Mouse (Mus musculus) CH12.LX (cell line): ENCODE data around the gene Gm49321. TPM values are rescaled to one million over a fixed set of nuclear protein-coding genes. Genes with fewer than 3 reads are reported as not detected.

ENCODE experiments used
- DNase-seq: peaks from one replicate; pipeline ENCODE4 v3.0.0-alpha.2; 2013; ENCODE audit errors: extremely low read depth
- H3K27ac ChIP-seq: 2 replicates; pipeline ENCODE4 v1.5.1; 2012; ENCODE audit warnings: low read depth, mild to moderate bottlenecking, control low read depth, moderate library complexity; ENCODE audit not compliant: insufficient read depth
- H3K27me3 ChIP-seq: replicated peaks from 2 replicates; pipeline ENCODE3; 2012; ENCODE audit warnings: inconsistent platforms
- H3K36me3 ChIP-seq, 2 experiments: replicated peaks in 1 of 2; 2 replicates each; pipeline versions ENCODE3 to v1.6.1; 2012; ENCODE audit warnings: inconsistent platforms in 1 of 2, low read length in 1 of 2, mild to moderate bottlenecking in 1 of 2, mixed read lengths in 1 of 2, moderate library complexity in 1 of 2; ENCODE audit not compliant: control insufficient read depth in 1 of 2, insufficient read depth in 1 of 2
- H3K4me1 ChIP-seq, 2 experiments: 2 replicates each; pipeline ENCODE4 v1.6.1; 2012; ENCODE audit warnings: inconsistent platforms in 1 of 2, moderate library complexity in 1 of 2; ENCODE audit not compliant: insufficient read depth in 2 of 2, control insufficient read depth in 1 of 2
- H3K4me2 ChIP-seq: 2 replicates; pipeline ENCODE4 v1.6.1; 2012; ENCODE audit warnings: low read depth, mild to moderate bottlenecking, control low read depth; ENCODE audit not compliant: poor library complexity, insufficient read depth, severe bottlenecking
- H3K4me3 ChIP-seq, 3 experiments: fragments of 150-350 bp in 1 of 3; sonication (generic) in 1 of 3; replicated peaks in 1 of 3; 2 replicates each; pipeline versions ENCODE3 to v1.5.1; 2011 to 2012; ENCODE audit warnings: low read depth in 2 of 3, low read length in 2 of 3, mild to moderate bottlenecking in 2 of 3, moderate library complexity in 2 of 3, control low read depth in 1 of 3, improper control_type of control experiment in 1 of 3, inconsistent platforms in 1 of 3, mixed read lengths in 1 of 3; ENCODE audit not compliant: poor library complexity in 1 of 3
- H3K79me2 ChIP-seq: replicated peaks from 2 replicates; pipeline ENCODE4 v1.6.1; 2012; ENCODE audit warnings: mild to moderate bottlenecking, moderate library complexity; ENCODE audit not compliant: control insufficient read depth, poor library complexity, insufficient read depth, severe bottlenecking; ENCODE audit errors: extremely low read depth
- H3K9ac ChIP-seq: 2 replicates; pipeline ENCODE4 v1.6.1; 2012; ENCODE audit warnings: low read depth, mild to moderate bottlenecking, control low read depth, moderate library complexity; ENCODE audit not compliant: insufficient read depth
- H3K9me3 ChIP-seq: replicated peaks from 2 replicates; pipeline ENCODE3; 2012; ENCODE audit warnings: low read length, inconsistent platforms, mixed read lengths
- BHLHE40 ChIP-seq: IDR thresholded peaks from 2 replicates; pipeline ENCODE4 v1.6.1; 2011; ENCODE audit warnings: mild to moderate bottlenecking, low read depth, low read length, improper control_type of control experiment
- CHD1 ChIP-seq: IDR thresholded peaks from 2 replicates; pipeline ENCODE4 v1.6.1; 2012; ENCODE audit warnings: low read depth, low read length, improper control_type of control experiment, inconsistent platforms
- CHD2 ChIP-seq: IDR thresholded peaks from 2 replicates; pipeline ENCODE4 v1.6.1; 2011; ENCODE audit warnings: low read length, improper control_type of control experiment
- CTCF ChIP-seq, 2 experiments: IDR thresholded peaks in 1 of 2; conservative IDR thresholded peaks in 1 of 2; 2 replicates each; pipeline ENCODE4 v1.5.1; 2011 to 2012; ENCODE audit warnings: low read depth in 2 of 2, low read length in 2 of 2, improper control_type of control experiment in 1 of 2, inconsistent platforms in 1 of 2, mild to moderate bottlenecking in 1 of 2, moderate library complexity in 1 of 2
- E2F4 ChIP-seq: IDR thresholded peaks from 2 replicates; pipeline ENCODE4 v1.6.1; 2011; ENCODE audit warnings: low read depth, low read length, improper control_type of control experiment; ENCODE audit not compliant: insufficient replicate concordance
- EP300 ChIP-seq: IDR thresholded peaks from 2 replicates; pipeline ENCODE4 v1.6.1; 2011; ENCODE audit warnings: low read length, improper control_type of control experiment
- ETS1 ChIP-seq: conservative IDR thresholded peaks from 2 replicates; pipeline ENCODE4 v1.6.1; 2012; ENCODE audit warnings: low read depth, mild to moderate bottlenecking, inconsistent platforms, low read length, improper control_type of control experiment, moderate library complexity
- GABPA ChIP-seq: IDR thresholded peaks from 2 replicates; pipeline ENCODE4 v1.6.1; 2012; ENCODE audit warnings: low read depth, low read length, improper control_type of control experiment, inconsistent platforms; ENCODE audit not compliant: insufficient replicate concordance
- HCFC1 ChIP-seq: IDR thresholded peaks from 2 replicates; pipeline ENCODE4 v1.6.1; 2012; ENCODE audit warnings: low read depth, mild to moderate bottlenecking, inconsistent platforms, low read length, improper control_type of control experiment
- IRF4 ChIP-seq: IDR thresholded peaks from 2 replicates; pipeline ENCODE4 v1.6.1; 2014; ENCODE audit warnings: low read depth, mild to moderate bottlenecking, inconsistent platforms, low read length, improper control_type of control experiment
- KAT2A ChIP-seq: IDR thresholded peaks from 2 replicates; pipeline ENCODE4 v1.6.1; 2012; ENCODE audit warnings: low read length, improper control_type of control experiment, inconsistent platforms; ENCODE audit not compliant: insufficient replicate concordance
- MAX ChIP-seq: IDR thresholded peaks from 2 replicates; pipeline ENCODE4 v1.6.1; 2011; ENCODE audit warnings: low read length, improper control_type of control experiment
- MAZ ChIP-seq: IDR thresholded peaks from 2 replicates; pipeline ENCODE4 v1.6.1; 2012; ENCODE audit warnings: low read depth, mild to moderate bottlenecking, inconsistent platforms, low read length, improper control_type of control experiment, moderate library complexity
- MEF2A ChIP-seq: IDR thresholded peaks from 2 replicates; pipeline ENCODE4 v1.6.1; 2014; ENCODE audit warnings: low read depth, mild to moderate bottlenecking, inconsistent platforms, low read length, improper control_type of control experiment, borderline replicate concordance
- MXI1 ChIP-seq: IDR thresholded peaks from 2 replicates; pipeline ENCODE4 v1.6.1; 2011; ENCODE audit warnings: mild to moderate bottlenecking, low read depth, low read length, improper control_type of control experiment
- NELFE ChIP-seq: IDR thresholded peaks from 2 replicates; pipeline ENCODE4 v1.6.1; 2011; ENCODE audit warnings: low read depth, low read length, improper control_type of control experiment
- NRF1 ChIP-seq: IDR thresholded peaks from 2 replicates; pipeline ENCODE4 v1.6.1; 2014; ENCODE audit warnings: low read depth, mild to moderate bottlenecking, inconsistent platforms, low read length, improper control_type of control experiment, moderate library complexity
- POLR2A ChIP-seq: IDR thresholded peaks from 2 replicates; pipeline ENCODE4 v1.6.1; 2011; ENCODE audit warnings: low read depth, mild to moderate bottlenecking, improper control_type of control experiment, low read length
- POLR2AphosphoS2 ChIP-seq: IDR thresholded peaks from 2 replicates; pipeline ENCODE4 v1.6.1; 2011; ENCODE audit warnings: low read depth, low read length, improper control_type of control experiment
- RAD21 ChIP-seq: IDR thresholded peaks from 2 replicates; pipeline ENCODE4 v1.6.1; 2011; ENCODE audit warnings: low read depth, mild to moderate bottlenecking, low read length, improper control_type of control experiment, moderate library complexity
- SIN3A ChIP-seq: IDR thresholded peaks from 2 replicates; pipeline ENCODE4 v1.6.1; 2012; ENCODE audit warnings: low read length, improper control_type of control experiment, inconsistent platforms
- SMC3 ChIP-seq: IDR thresholded peaks from 2 replicates; pipeline ENCODE4 v1.6.1; 2011; ENCODE audit warnings: low read depth, low read length, improper control_type of control experiment
- TBP ChIP-seq: conservative IDR thresholded peaks from 2 replicates; pipeline ENCODE4 v1.6.1; 2011; ENCODE audit warnings: low read depth, low read length, improper control_type of control experiment
- TCF12 ChIP-seq: IDR thresholded peaks from 2 replicates; pipeline ENCODE4 v1.6.1; 2014; ENCODE audit warnings: low read depth, mild to moderate bottlenecking, inconsistent platforms, low read length, improper control_type of control experiment
- UBTF ChIP-seq: IDR thresholded peaks from 2 replicates; pipeline ENCODE4 v1.6.1; 2012; ENCODE audit warnings: low read depth, mild to moderate bottlenecking, inconsistent platforms, low read length, improper control_type of control experiment, moderate library complexity
- USF1 ChIP-seq: IDR thresholded peaks from 2 replicates; pipeline ENCODE4 v1.6.1; 2014; ENCODE audit warnings: low read depth, mild to moderate bottlenecking, inconsistent platforms, low read length, improper control_type of control experiment
- USF2 ChIP-seq: conservative IDR thresholded peaks from 2 replicates; pipeline ENCODE4 v1.6.1; 2011; ENCODE audit warnings: low read depth, low read length, improper control_type of control experiment
- ZC3H11A ChIP-seq: IDR thresholded peaks from 2 replicates; pipeline ENCODE4 v1.6.1; 2012; ENCODE audit warnings: low read depth, mild to moderate bottlenecking, inconsistent platforms, low read length, improper control_type of control experiment
- ZKSCAN1 ChIP-seq: IDR thresholded peaks from 2 replicates; pipeline ENCODE4 v1.6.1; 2012; ENCODE audit warnings: low read depth, inconsistent platforms, low read length, improper control_type of control experiment, borderline replicate concordance
- ZMIZ1 ChIP-seq: IDR thresholded peaks from 2 replicates; pipeline ENCODE4 v1.6.1; 2012; ENCODE audit warnings: low read depth, mild to moderate bottlenecking, inconsistent platforms, low read length, improper control_type of control experiment
- dilution Hi-C: fragments of 300-500 bp; cut with MboI; formaldehyde crosslinking; loops from 2 replicates; pipeline ENCODE4 v1.14.3; 2020; ENCODE audit warnings: low sequenced_read_pairs; ENCODE audit not compliant: extremely low pct_unique_long_range_greater_than_20kb, extremely low pct_ligation_motif_present
- in situ Hi-C: fragments of 300-500 bp; cut with MboI; formaldehyde crosslinking; loops from 3 replicates; pipeline ENCODE4 v1.14.3; 2019; ENCODE audit warnings: low sequenced_read_pairs, low pct_ligation_motif_present, low pct_unique_long_range_greater_than_20kb, mixed read lengths
- polyA plus RNA-seq: library from polyadenylated mRNA; unstranded; fragments of >175 nt; gene quantifications from 2 replicates; pipeline ENCODE4 v1.2.1, GENCODE M21; 2012; ENCODE audit warnings: low read depth; ENCODE audit not compliant: insufficient read length
- total RNA-seq, 2 experiments: library from RNA; depleted of rRNA; stranded (reverse); fragments of 300-350 nt in 1 of 2; fragments of >200 nt in 1 of 2; gene quantifications; 2 replicates each; pipeline ENCODE4 v1.2.3; 2012 to 2014

The Gm49321 gene
- total and polyA plus RNA-seq, 3 experiments: not detected

DNA sequence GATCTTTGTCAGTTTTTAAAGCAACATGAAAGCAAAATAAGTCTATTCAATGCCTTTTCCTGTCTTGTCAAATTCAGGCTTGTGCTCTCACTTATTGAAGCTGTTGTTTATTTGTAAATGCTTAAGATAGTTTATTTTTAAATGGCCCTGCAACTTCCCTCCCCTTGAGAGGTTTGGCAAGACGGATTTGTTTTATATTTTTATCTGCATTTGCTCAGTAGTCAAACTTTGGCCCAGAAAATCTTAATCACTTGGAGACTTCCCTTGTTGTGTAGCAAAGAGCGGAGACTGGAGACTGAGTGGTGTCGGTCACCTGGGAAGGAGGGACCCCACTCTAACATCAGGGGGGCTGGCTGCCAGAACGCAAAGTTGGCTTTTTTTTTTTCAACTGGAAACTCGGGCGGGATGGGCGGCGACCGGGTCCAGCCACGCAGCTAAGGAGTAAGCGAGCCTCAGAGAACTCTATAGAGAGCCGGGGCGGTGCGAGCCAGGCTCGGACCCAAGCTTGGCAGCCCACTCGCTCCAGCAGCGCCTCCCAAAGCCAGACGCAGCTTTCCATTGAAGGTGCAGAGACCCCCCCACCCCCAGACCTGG is 30.3 kb upstream of the Gm49321 start:
- Histone ChIP-seq H3K4me1 (peaks cover 7 to 39% of the 10 kb centered on the region in 2 experiments; a peak in 3 of 4 replicates), H3K4me3 (peak overlapping the region; percentile 19 to 88 (median 52)), H3K9me3 (no peaks in the 10 kb centered on the region), H3K27me3 (no peaks in the 10 kb centered on the region), H3K79me2 (peaks cover 19% of the 10 kb centered on the region), H3K9ac (peak overlapping the region; percentile 11; the same call in 1 of the 2 replicates), H3K4me2 (peak overlapping the region; percentile 92), H3K36me3 (no peaks in the 10 kb centered on the region)
- dilution Hi-C loops: no loop called here
- in situ Hi-C loops: no loop called here
- TF ChIP-seq EP300 (no peak), POLR2A (no peak), MAZ (no peak), CTCF (conservative IDR thresholded peaks at IDR 0.05 in 1 of 2, IDR thresholded peaks at IDR 0.05 in 1 of 2; ENCODE audit: low read depth in 2 of 2, low read length in 2 of 2) (no peak), MAX (no peak), USF1 (no peak), BHLHE40 (no peak), ZKSCAN1 (no peak), SIN3A (no peak), MEF2A (no peak), ZC3H11A (no peak), IRF4 (no peak), TBP (no peak), SMC3 (no peak), UBTF (no peak), POLR2AphosphoS2 (no peak), TCF12 (no peak)
- TF ChIP-seq, all 38 proteins: peak for 0
- no peak for DNase-seq
- H3K27ac ChIP-seq: no peak overlapping the region

DNA sequence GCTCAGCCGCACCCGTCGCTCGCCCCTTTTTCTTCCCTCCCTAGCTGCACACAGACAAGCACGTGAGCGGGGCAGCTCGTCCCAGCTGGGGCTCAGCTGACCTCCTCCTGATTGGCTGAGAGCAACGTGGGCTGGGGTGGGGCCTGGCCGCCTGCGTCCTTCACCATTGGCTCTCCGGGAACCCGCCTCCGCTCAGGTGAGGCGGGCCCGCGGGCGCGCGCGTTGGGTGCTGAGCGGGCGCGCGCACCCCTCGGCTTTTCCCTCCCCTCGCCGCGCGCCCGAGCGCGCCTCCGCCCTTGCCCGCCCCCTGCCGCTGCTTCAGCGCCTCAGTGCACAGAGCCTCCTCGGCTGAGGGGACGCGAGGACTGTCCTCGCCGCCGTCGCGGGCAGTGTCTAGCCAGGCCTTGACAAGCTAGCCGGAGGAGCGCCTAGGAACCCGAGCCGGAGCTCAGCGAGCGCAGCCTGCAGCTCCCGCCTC is 29.7 kb upstream of the Gm49321 start:
- no peaks in the 10 kb centered on the region for H3K9me3 ChIP-seq
- in situ Hi-C loops: no loop called here
- H3K27ac ChIP-seq: peak overlapping the region; percentile 65
- H3K79me2 ChIP-seq: peaks cover 19% of the 10 kb centered on the region
- dilution Hi-C loops: no loop called here
- H3K9ac ChIP-seq: peak overlapping the region; percentile 97
- peak; percentile 94 for DNase-seq
- H3K36me3 ChIP-seq: no peaks in the 10 kb centered on the region
- H3K4me2 ChIP-seq: peak overlapping the region; percentile 92
- H3K4me3 ChIP-seq: peak overlapping the region; percentile 83 to 89 (median 88)
- H3K4me1 ChIP-seq: peaks cover 7 to 39% of the 10 kb centered on the region in 2 experiments; a peak in 3 of 4 replicates
- H3K27me3 ChIP-seq: no peaks in the 10 kb centered on the region
- peak; percentile 36 for TF ChIP-seq SMC3
- peak; percentile 33; the same call in 1 of the 2 replicates for TF ChIP-seq NRF1
- no peak; the same call in 1 of the 2 replicates for TF ChIP-seq UBTF
- TF ChIP-seq RAD21: peak; percentile 20
- no peak for TF ChIP-seq GABPA
- peak; percentile 92 for TF ChIP-seq MXI1
- 0 out of 2 replicates have a peak, but pooled peaks have one; percentile 27 for TF ChIP-seq TBP
- TF ChIP-seq KAT2A: no peak
- TF ChIP-seq MEF2A: peak; percentile 32
- TF ChIP-seq CTCF (conservative IDR thresholded peaks at IDR 0.05 in 1 of 2, IDR thresholded peaks at IDR 0.05 in 1 of 2; ENCODE audit: low read depth in 2 of 2, low read length in 2 of 2): peak in 1 of 2 experiments; percentile 50; a peak in 2 of 4 replicates
- TF ChIP-seq BHLHE40: peak; percentile 100
- no peak for TF ChIP-seq ZKSCAN1
- peak; percentile 91 for TF ChIP-seq ETS1
- TF ChIP-seq MAX: peak; percentile 87
- TF ChIP-seq POLR2A: peak; percentile 91
- TF ChIP-seq HCFC1: peak; percentile 33; the same call in 1 of the 2 replicates
- no peak for TF ChIP-seq CHD1
- TF ChIP-seq NELFE: peak; percentile 92
- no peak for TF ChIP-seq E2F4
- peak; percentile 87 for TF ChIP-seq ZMIZ1
- peak; percentile 77 for TF ChIP-seq USF1
- no peak for TF ChIP-seq CHD2
- peak; percentile 39; the same call in 1 of the 2 replicates for TF ChIP-seq USF2
